Mouse (Mus musculus) cerebellum, adult 2 months (tissue): ENCODE measurements around the gene Ehd2.

Experiments
- CTCF ChIP-seq: fragments of 200-500 bp; IDR thresholded peaks from 2 replicates; pipeline ENCODE4 v1.5.1; 2011; ENCODE audit warnings: low read depth, mild to moderate bottlenecking, control low read depth, low read length, moderate library complexity, borderline replicate concordance; ENCODE audit not compliant: insufficient read depth
- POLR2A ChIP-seq: fragments of 200-500 bp; IDR thresholded peaks from 2 replicates; pipeline ENCODE4 v1.6.1; 2011; ENCODE audit warnings: low read length, control low read depth, borderline replicate concordance; ENCODE audit not compliant: insufficient read depth

DNA sequence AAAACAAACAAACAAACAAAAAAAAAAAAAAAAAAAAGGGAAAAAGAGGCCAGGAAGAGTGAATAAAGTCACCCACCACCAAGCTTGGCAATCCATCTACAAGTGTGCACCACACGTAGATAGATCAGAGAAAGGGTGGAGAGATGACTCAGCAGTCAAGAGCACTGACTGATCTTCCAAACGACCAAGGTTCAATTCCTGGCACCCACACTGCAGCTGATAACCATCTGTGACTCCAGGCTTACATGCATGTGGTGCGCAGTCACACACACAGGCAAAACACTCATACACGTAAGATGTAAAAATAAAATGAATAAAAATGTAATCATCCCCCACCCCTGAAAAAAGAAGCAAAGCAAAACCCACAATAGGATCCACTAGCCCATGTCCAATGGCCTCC, 35.7 kb upstream of the Ehd2 start:
- TF ChIP-seq POLR2A (no peak), CTCF (no peak)
